Mouse (Mus musculus): ENCODE data around the gene Rab7.

DNA sequence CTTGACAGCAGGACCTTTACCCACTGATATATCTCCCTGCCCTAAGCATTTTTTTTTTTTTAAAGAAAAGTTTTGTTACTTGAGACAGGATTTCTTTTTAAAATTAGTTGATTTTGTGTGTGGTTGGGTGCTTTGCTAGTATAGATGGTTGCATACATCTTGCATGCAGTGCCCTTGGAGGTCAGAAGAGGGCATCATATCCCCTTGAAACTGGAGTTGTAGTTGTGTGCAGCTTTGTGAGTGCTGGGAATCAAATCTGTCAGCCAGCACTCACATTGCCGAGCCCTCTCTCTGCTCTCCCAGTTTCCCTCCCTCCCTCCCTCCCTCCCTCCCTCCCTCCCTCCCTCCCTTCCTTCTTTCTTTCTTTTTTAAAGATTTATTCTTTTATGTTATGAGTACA, 43.9 kb upstream of the Rab7 start:
- peak; percentile 36 for TF ChIP-seq CTCF (IDR thresholded peaks at IDR 0.05)
- TF ChIP-seq EP300 (IDR thresholded peaks at IDR 0.05) = no peak
